Mouse (Mus musculus): ENCODE data around the gene Cadm3.
A peak's percentile ranks its signal among the peaks of the same experiment; 100 is the strongest.

Gene Cadm3

GRCm38 (mm10) chr1:173367356-173368046, at the start of gene Cadm3:
Cadm3 (minus strand) TSS chr1:173367695.
- DNase-seq, result peak; percentile 78

- DNase-seq, result no peak
Measured at GRCm38 (mm10) chr1:173414631-173415030, 47.1 kb upstream of the Cadm3 start.

- DNase-seq, result no peak
Measured at GRCm38 (mm10) chr1:173411863-173412262, 44.4 kb upstream of the Cadm3 start.

- DNase-seq, result no peak
Measured at GRCm38 (mm10) chr1:173409066-173409465, 41.6 kb upstream of the Cadm3 start.

GRCm38 (mm10) chr1:173404696-173405309, 37.3 kb upstream of the Cadm3 start:
- no peak for DNase-seq

GRCm38 (mm10) chr1:173398323-173398970, 31.0 kb upstream of the Cadm3 start:
- DNase-seq, result peak; percentile 68

GRCm38 (mm10) chr1:173391754-173392153, 24.3 kb upstream of the Cadm3 start:
- no peak for DNase-seq

GRCm38 (mm10) chr1:173389901-173390401, 22.5 kb upstream of the Cadm3 start:
- peak; percentile 95 for DNase-seq

GRCm38 (mm10) chr1:173389431-173389830, 21.9 kb upstream of the Cadm3 start:
- no peak for DNase-seq

GRCm38 (mm10) chr1:173381436-173381835, 13.9 kb upstream of the Cadm3 start:
- DNase-seq, result peak; percentile 26

- DNase-seq, result peak; percentile 77
Measured at GRCm38 (mm10) chr1:173377380-173378112, 10.1 kb upstream of the Cadm3 start.

- no peak for DNase-seq
Measured at GRCm38 (mm10) chr1:173374020-173374419, 6.5 kb upstream of the Cadm3 start.

- no peak for DNase-seq
Measured at GRCm38 (mm10) chr1:173371586-173371985, 4.1 kb upstream of the Cadm3 start.

- no peak for DNase-seq
Measured at GRCm38 (mm10) chr1:173370456-173370855, 3.0 kb upstream of the Cadm3 start.

- DNase-seq, result no peak
Measured at GRCm38 (mm10) chr1:173369611-173370010, 2.1 kb upstream of the Cadm3 start.

GRCm38 (mm10) chr1:173366701-173367355, 667 bp downstream of the Cadm3 start:
- peak; percentile 71 for DNase-seq

- DNase-seq, result no peak
Measured at GRCm38 (mm10) chr1:173365970-173366409, 1.5 kb downstream of the Cadm3 start.

GRCm38 (mm10) chr1:173364125-173364800, 3.2 kb downstream of the Cadm3 start:
- no peak for DNase-seq

- DNase-seq, result no peak
Measured at GRCm38 (mm10) chr1:173363436-173363835, 4.1 kb downstream of the Cadm3 start.

- DNase-seq, result no peak
Measured at GRCm38 (mm10) chr1:173361651-173362050, 5.8 kb downstream of the Cadm3 start.

- DNase-seq, result no peak
Measured at GRCm38 (mm10) chr1:173359590-173360290, 7.8 kb downstream of the Cadm3 start.
